Mouse (Mus musculus) Patski (cell line): ENCODE measurements around the gene Mettl2. TPM values are rescaled to one million over a fixed set of nuclear protein-coding genes. Genes with fewer than 3 reads are reported as not detected.
A peak's percentile ranks its signal among the peaks of the same experiment; 100 is the strongest.

Experiments used
- ATAC-seq: fragments of 100-300 bp; one replicate; pipeline ENCODE4 v1.8.0; 2021
- CTCF ChIA-PET: fragments of 350-600 bp; sonication (Branson Sonifier 250); formaldehyde crosslinking; loops from one replicate; lab custom pipeline; 2022; ENCODE audit warnings: inconsistent platforms; lab: Charles Lee
- POLR2A ChIA-PET: fragments of 350-600 bp; sonication (Branson Sonifier 250); formaldehyde crosslinking; loops from one replicate; lab custom pipeline; 2022; ENCODE audit warnings: antibody characterized with exemption, inconsistent platforms; lab: Charles Lee
- DNase-seq: peaks from one replicate; pipeline ENCODE4 v3.0.0-alpha.2; 2011; ENCODE audit warnings: low read depth, low spot score
- H3K27me3 ChIP-seq: fragments of 371-371 bp; one replicate; pipeline ENCODE4 v1.5.1; 2021
- CTCF ChIP-seq: fragments of 100-300 bp; IDR thresholded peaks from one replicate; pipeline ENCODE4 v1.5.1; 2021
- in situ Hi-C: fragments of 300-500 bp; cut with MboI; formaldehyde crosslinking; loops from 3 replicates; pipeline ENCODE4 v1.11.1; 2018; ENCODE audit warnings: low pct_unique_long_range_greater_than_20kb, mixed read lengths
- polyA plus RNA-seq: library from polyadenylated mRNA; unstranded; gene quantifications from one replicate; pipeline ENCODE4 v1.2.3, GENCODE M21; 2021

The Mettl2 gene
- polyA plus RNA-seq, 1 experiment from 2014 or later = 27.1 TPM

- in situ Hi-C loops = no loop called here
- H3K27me3 ChIP-seq = no peaks in the 10 kb centered on the region
- DNase-seq = no peak
- CTCF ChIA-PET = interaction anchor here (1.7 kb wide), 1 partner anchor 33 kb away, joined by 3 read pairs; no protein-coding TSS in a partner anchor
- POLR2A ChIA-PET = interaction anchor here (0.6 kb wide), 1 partner anchor 142 kb away, joined by 3 read pairs; no protein-coding TSS in a partner anchor
- no peak for TF ChIP-seq CTCF
- ATAC-seq = no peak
These were observed 52.3 kb downstream of the Mettl2 start, which contains the start of gene Tlk2 for GRCm38 (mm10) chr11:105178516-105178915. Gene Tlk2 (plus strand): TSS chr11:105178807.

- POLR2A ChIA-PET = no interaction called here
- in situ Hi-C loops = no loop called here
- no peaks in the 10 kb centered on the region for H3K27me3 ChIP-seq
- CTCF ChIA-PET = interaction anchor here (1.7 kb wide), 1 partner anchor 34 kb away, joined by 3 read pairs; no protein-coding TSS in a partner anchor
- no peak for ATAC-seq
- DNase-seq = no peak
- no peak for TF ChIP-seq CTCF
These were observed 53.3 kb downstream of the Mettl2 start for GRCm38 (mm10) chr11:105179523-105179922.

- ChIA-PET CTCF (no interaction called here), POLR2A (no interaction called here)
- ATAC-seq (peak; percentile 18), DNase-seq (no peak)
- no peaks in the 10 kb centered on the region for H3K27me3 ChIP-seq
- no peak for TF ChIP-seq CTCF
- in situ Hi-C loops = no loop called here
These were observed 54.4 kb downstream of the Mettl2 start for GRCm38 (mm10) chr11:105180471-105181091.

- no peak for TF ChIP-seq CTCF
- ChIA-PET CTCF (no interaction called here), POLR2A (interaction anchor here (1.5 kb wide), 1 partner anchor 54 kb away, joined by 5 read pairs; the partner anchor contains the start of gene Mettl2)
- no peaks in the 10 kb centered on the region for H3K27me3 ChIP-seq
- peak; percentile 50 for DNase-seq
- peak; percentile 90 for ATAC-seq
- in situ Hi-C loops = no loop called here
These were observed 55.0 kb downstream of the Mettl2 start for GRCm38 (mm10) chr11:105181126-105181637.

- DNase-seq (no peak), ATAC-seq (peak; percentile 9)
- in situ Hi-C loops = no loop called here
- TF ChIP-seq CTCF = no peak
- ChIA-PET POLR2A (interaction anchor here (0.6 to 1.5 kb wide), 4 partner anchors 22 to 614 kb away, joined by 3 to 5 read pairs (median 4); partner anchors contain the start of gene Mettl2), CTCF (no interaction called here)
- H3K27me3 ChIP-seq = no peaks in the 10 kb centered on the region
These were observed 55.6 kb downstream of the Mettl2 start for GRCm38 (mm10) chr11:105181689-105182460.

- no peaks in the 10 kb centered on the region for H3K27me3 ChIP-seq
- ChIA-PET POLR2A (interaction anchor here (0.6 to 1.5 kb wide), 4 partner anchors 22 to 614 kb away, joined by 3 to 5 read pairs (median 4); partner anchors contain the start of gene Mettl2), CTCF (no interaction called here)
- DNase-seq (no peak), ATAC-seq (no peak)
- no peak for TF ChIP-seq CTCF
- in situ Hi-C loops = no loop called here
These were observed 56.2 kb downstream of the Mettl2 start for GRCm38 (mm10) chr11:105182461-105182855.

- peak; percentile 38 for TF ChIP-seq CTCF
- in situ Hi-C loops = no loop called here
- POLR2A ChIA-PET = no interaction called here
- H3K27me3 ChIP-seq = no peaks in the 10 kb centered on the region
- ATAC-seq = no peak
- no peak for DNase-seq
- CTCF ChIA-PET = interaction anchor here (0.7 to 2.3 kb wide), 4 partner anchors 11 to 21 kb away, joined by 3 to 10 read pairs (median 4); no protein-coding TSS in a partner anchor
These were observed 58.5 kb downstream of the Mettl2 start for GRCm38 (mm10) chr11:105184678-105185077.

Other genes starting within 250 kb of the Mettl2 start
- gene Efcab3, start 62.8 kb upstream of the Mettl2 start, polyA plus RNA-seq = 0.22 TPM
- not detected for gene Gm10842, start 20.5 kb downstream of the Mettl2 start, polyA plus RNA-seq
- gene Tlk2, start 52.4 kb downstream of the Mettl2 start, polyA plus RNA-seq = 66.1 TPM
- 0.09 TPM for gene Mrc2, start 166.2 kb downstream of the Mettl2 start, polyA plus RNA-seq